Mouse (Mus musculus) G1E (cell line): ENCODE measurements around the gene Tmem50b. TPM values are rescaled to one million over a fixed set of nuclear protein-coding genes. Genes with fewer than 3 reads are reported as not detected.

Experiments used
- ATAC-seq: 2 replicates; pipeline ENCODE4 v1.8.0; 2016; ENCODE audit warnings: mild to moderate bottlenecking; ENCODE audit not compliant: insufficient number of reproducible peaks, poor library complexity, low FRiP score, severe bottlenecking; ENCODE audit errors: extremely low read depth
- DNase-seq: peaks from one replicate; pipeline ENCODE4 v3.0.0; 2012; ENCODE audit warnings: low spot score
- H3K27me3 ChIP-seq: 2 replicates; pipeline ENCODE4 v1.6.1; 2012; ENCODE audit warnings: mild to moderate bottlenecking, low read length, inconsistent platforms; ENCODE audit not compliant: insufficient read depth
- H3K36me3 ChIP-seq: replicated peaks from 2 replicates; pipeline ENCODE3; 2012; ENCODE audit warnings: mild to moderate bottlenecking, inconsistent platforms
- H3K4me1 ChIP-seq: 2 replicates; pipeline ENCODE4 v1.6.1; 2012; ENCODE audit warnings: low read depth, low read length, inconsistent platforms, mixed read lengths; ENCODE audit not compliant: insufficient read depth
- H3K4me3 ChIP-seq: 2 replicates; pipeline ENCODE4 v1.5.1; 2012; ENCODE audit warnings: low read depth, mild to moderate bottlenecking, inconsistent platforms, low read length, moderate library complexity, mixed read lengths
- H3K9me3 ChIP-seq: replicated peaks from 2 replicates; pipeline ENCODE4 v1.6.1; 2012; ENCODE audit warnings: inconsistent platforms
- CTCF ChIP-seq: IDR thresholded peaks from 2 replicates; pipeline ENCODE4 v1.5.1; 2012; ENCODE audit warnings: low read depth, low read length, inconsistent platforms, mixed read lengths
- GATA1 ChIP-seq: IDR thresholded peaks from 2 replicates; pipeline ENCODE4 v1.6.1; 2012; ENCODE audit warnings: borderline replicate concordance, low read length, inconsistent platforms, mixed read lengths
- GATA2 ChIP-seq: IDR thresholded peaks from 2 replicates; pipeline ENCODE4 v1.6.1; 2012; ENCODE audit warnings: low read depth, low read length, inconsistent platforms, borderline replicate concordance
- POLR2AphosphoS5 ChIP-seq: IDR thresholded peaks from 2 replicates; pipeline ENCODE4 v1.6.1; 2012; ENCODE audit warnings: low read depth, low read length, inconsistent platforms; ENCODE audit not compliant: insufficient replicate concordance
- TAL1 ChIP-seq: conservative IDR thresholded peaks from 2 replicates; pipeline ENCODE4 v1.6.1; 2012; ENCODE audit warnings: low read depth, low read length, inconsistent platforms, mixed read lengths
- polyA plus RNA-seq: library from polyadenylated mRNA; stranded (reverse); fragments of >175 nt; gene quantifications from 2 replicates; pipeline ENCODE4 v1.2.3, GENCODE M21; 2012
- total RNA-seq, 2 experiments: library from RNA; stranded (forward) in 1 of 2; stranded (reverse) in 1 of 2; fragments of 200-1000 nt in 1 of 2; fragments of >200 nt in 1 of 2; fragmentation: Nextera tagmentation in 1 of 2; gene quantifications; 2 replicates each; pipeline ENCODE4 v1.2.3; 2014 to 2017

Tmem50b gene
- total and polyA plus RNA-seq, 3 experiments: 1.8 to 25.1 (median 19.7) TPM

- Histone ChIP-seq H3K36me3 (peaks cover 95% of the 10 kb centered on the region), H3K4me1 (peaks cover 45% of the 10 kb centered on the region), H3K9me3 (no peaks in the 10 kb centered on the region), H3K4me3 (no peak overlapping the region), H3K27me3 (no peaks in the 10 kb centered on the region)
- DNase-seq (no peak), ATAC-seq (no peak)
- TF ChIP-seq CTCF (no peak), POLR2AphosphoS5 (no peak), GATA2 (no peak), GATA1 (no peak), TAL1 (no peak)
These were observed 42.5 kb downstream of the Tmem50b start for GRCm38 (mm10) chr16:91555017-91555605.

- DNase-seq: no peak
- ATAC-seq: no peak
- H3K27me3 ChIP-seq: no peaks in the 10 kb centered on the region
- no peak for TF ChIP-seq POLR2AphosphoS5
- no peak for TF ChIP-seq GATA1
- TF ChIP-seq CTCF: no peak
- TF ChIP-seq TAL1: no peak
- no peak for TF ChIP-seq GATA2
- H3K36me3 ChIP-seq: peaks cover 88% of the 10 kb centered on the region
- no peaks in the 10 kb centered on the region for H3K9me3 ChIP-seq
- peak overlapping the region; percentile 11; the same call in 1 of the 2 replicates for H3K4me3 ChIP-seq
- H3K4me1 ChIP-seq: peaks cover 59% of the 10 kb centered on the region
These were observed 44.0 kb downstream of the Tmem50b start for GRCm38 (mm10) chr16:91553625-91554024.

DNA sequence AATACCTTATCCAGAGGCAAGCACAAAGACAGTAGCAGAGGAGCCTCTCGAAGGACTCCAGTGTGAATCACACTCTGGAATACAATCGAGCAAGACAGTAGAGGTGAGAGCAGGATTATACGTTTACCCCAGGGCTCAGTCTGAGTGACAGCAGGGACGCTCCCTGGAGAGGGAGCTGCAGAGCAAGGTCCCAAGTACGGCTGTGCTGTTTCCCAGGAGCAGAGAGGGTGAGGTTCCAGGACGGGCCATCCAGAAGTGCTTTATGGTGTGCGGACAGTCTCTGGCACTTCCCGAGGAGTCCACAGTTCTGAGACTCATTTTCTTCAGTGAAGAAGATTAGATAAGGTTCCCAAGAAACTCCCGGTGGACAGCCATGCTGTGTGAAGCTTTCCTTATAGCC is 45.5 kb downstream of the Tmem50b start:
- TF ChIP-seq TAL1 (no peak), CTCF (no peak), GATA1 (no peak), GATA2 (no peak), POLR2AphosphoS5 (no peak)
- Histone ChIP-seq H3K4me1 (peaks cover 69% of the 10 kb centered on the region), H3K4me3 (no peak overlapping the region), H3K27me3 (no peaks in the 10 kb centered on the region), H3K36me3 (peaks cover 73% of the 10 kb centered on the region), H3K9me3 (no peaks in the 10 kb centered on the region)
- DNase-seq: no peak
- ATAC-seq: no peak

- ATAC-seq: peak; percentile 61
- H3K9me3 ChIP-seq: no peaks in the 10 kb centered on the region
These were observed 46.5 kb downstream of the Tmem50b start for GRCm38 (mm10) chr16:91551081-91551524.

DNA sequence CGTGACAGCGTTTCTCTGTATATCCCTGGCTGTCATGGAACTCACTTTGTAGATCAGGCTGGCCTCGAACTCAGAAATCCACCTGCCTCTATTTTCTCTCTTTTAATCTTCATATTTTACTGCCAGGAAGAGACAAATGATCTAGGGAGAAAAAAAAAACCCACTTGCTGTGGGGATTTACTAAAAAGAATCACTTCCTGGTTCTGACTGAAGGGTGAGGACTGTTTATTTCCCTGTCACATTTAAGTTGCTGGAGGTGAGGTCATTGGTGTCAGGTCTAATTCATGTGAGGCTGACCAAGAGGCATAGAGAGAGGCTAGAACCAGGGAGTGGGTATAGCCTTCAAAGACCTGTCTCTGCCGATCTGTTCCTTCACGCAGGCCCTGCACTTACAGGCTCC is 48.0 kb downstream of the Tmem50b start:
- DNase-seq (no peak), ATAC-seq (no peak)
- Histone ChIP-seq H3K4me3 (peak overlapping the region; percentile 17; the same call in 1 of the 2 replicates), H3K4me1 (peaks cover 78% of the 10 kb centered on the region), H3K27me3 (no peaks in the 10 kb centered on the region), H3K9me3 (no peaks in the 10 kb centered on the region), H3K36me3 (peaks cover 48% of the 10 kb centered on the region)
- TF ChIP-seq GATA2: no peak
- no peak for TF ChIP-seq TAL1
- no peak for TF ChIP-seq GATA1
- TF ChIP-seq CTCF: no peak
- no peak for TF ChIP-seq POLR2AphosphoS5

More at GRCm38 (mm10) chr16:91551081-91551524, 46.5 kb downstream of the Tmem50b start:
- H3K36me3 ChIP-seq: peaks cover 63% of the 10 kb centered on the region
- H3K27me3 ChIP-seq: no peaks in the 10 kb centered on the region
- peak overlapping the region; percentile 44; the same call in 1 of the 2 replicates for H3K4me3 ChIP-seq
- TF ChIP-seq GATA2 (no peak), CTCF (no peak), POLR2AphosphoS5 (no peak), TAL1 (no peak), GATA1 (no peak)
- DNase-seq: peak; percentile 61
- H3K4me1 ChIP-seq: peaks cover 74% of the 10 kb centered on the region

DNA sequence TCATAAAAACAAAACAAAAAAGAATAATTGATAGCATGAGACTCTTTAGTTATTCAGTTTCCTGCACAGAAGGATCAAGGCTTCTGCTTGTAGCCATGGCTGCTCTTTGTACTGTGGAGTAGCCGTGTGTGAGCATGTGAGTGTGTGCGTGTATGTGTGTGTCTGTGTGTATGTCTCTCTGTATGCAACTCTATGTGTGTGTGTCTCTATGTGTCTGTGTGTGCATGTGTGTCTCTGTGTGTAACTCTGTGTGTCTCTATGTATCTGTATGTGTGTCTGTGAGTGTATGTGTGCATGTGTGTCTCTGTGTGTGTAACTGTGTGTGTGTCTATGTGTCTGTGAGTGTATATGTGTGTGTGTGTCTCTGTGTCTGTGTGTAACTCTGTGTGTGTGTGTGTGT is 48.6 kb downstream of the Tmem50b start:
- Histone ChIP-seq H3K9me3 (no peaks in the 10 kb centered on the region), H3K4me3 (peak overlapping the region; percentile 57), H3K27me3 (no peaks in the 10 kb centered on the region), H3K36me3 (peaks cover 42% of the 10 kb centered on the region), H3K4me1 (peaks cover 74% of the 10 kb centered on the region)
- DNase-seq (no peak), ATAC-seq (no peak)
- TF ChIP-seq POLR2AphosphoS5 (no peak), TAL1 (no peak), CTCF (no peak), GATA2 (no peak), GATA1 (no peak)
